Mouse (Mus musculus): ENCODE measurements at regions not wholly inside any gene's neighbourhood (a gene's known extent, or its start where the extent isn't known, plus 50 kb on each side); places are given as distances from the start of the nearest gene placed in this dataset.

DNA sequence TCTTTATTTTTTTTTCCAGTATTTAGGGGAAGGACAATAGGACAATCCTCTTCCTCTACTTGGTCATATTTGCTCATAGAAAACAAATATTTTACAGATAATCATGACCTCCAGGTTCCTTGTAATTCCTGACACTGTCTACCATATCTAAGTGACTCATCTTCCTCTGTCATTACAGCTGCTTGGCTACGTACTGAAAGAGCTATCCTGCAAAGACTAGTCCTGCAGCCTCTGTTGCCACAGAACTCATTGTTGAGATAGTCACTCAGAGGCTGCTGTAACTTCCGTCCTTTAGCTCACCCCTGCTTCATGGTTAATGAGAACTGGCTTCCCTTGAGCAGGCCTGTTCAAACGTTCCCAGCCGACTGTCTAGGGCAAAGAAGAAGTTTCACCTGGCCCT, 93.7 kb upstream of the Tsc22d2 start:
- no peak overlapping the region for H3K4me2 ChIP-seq (ENCODE audit: low read depth)
- ATAC-seq (ENCODE audit: insufficient read depth) (no peak), DNase-seq (ENCODE audit: low read depth in 3 of 3, low spot score in 3 of 3) (no peak)
- no peaks in the 10 kb centered on the region for H3K27me3 ChIP-seq (ENCODE audit: control insufficient read depth, insufficient read depth, low read length)
- H3K27ac ChIP-seq, result no peak overlapping the region
- H3K9me3 ChIP-seq (ENCODE audit: control insufficient read depth, low read length), result no peaks in the 10 kb centered on the region
- H3K4me1 ChIP-seq (replicated peaks; ENCODE audit: control insufficient read depth in 2 of 2, insufficient read depth in 2 of 2, low read length in 1 of 2), result no peaks in the 10 kb centered on the region
- no peaks in the 10 kb centered on the region for H3K36me3 ChIP-seq (replicated peaks; ENCODE audit: control insufficient read depth, insufficient read depth, low read depth)
- no peak overlapping the region for H3K4me3 ChIP-seq (ENCODE audit: insufficient read depth in 1 of 2, low read depth in 2 of 2, low read length in 2 of 2)
- no peak overlapping the region for H3K9ac ChIP-seq (replicated peaks)
- WGBS (ENCODE audit: insufficient replicate concordance), result 34% methylated on average over 4 of the region's 4 CpGs
- no peak for TF ChIP-seq CTCF (IDR thresholded peaks at IDR 0.05; ENCODE audit: low read depth)

DNA sequence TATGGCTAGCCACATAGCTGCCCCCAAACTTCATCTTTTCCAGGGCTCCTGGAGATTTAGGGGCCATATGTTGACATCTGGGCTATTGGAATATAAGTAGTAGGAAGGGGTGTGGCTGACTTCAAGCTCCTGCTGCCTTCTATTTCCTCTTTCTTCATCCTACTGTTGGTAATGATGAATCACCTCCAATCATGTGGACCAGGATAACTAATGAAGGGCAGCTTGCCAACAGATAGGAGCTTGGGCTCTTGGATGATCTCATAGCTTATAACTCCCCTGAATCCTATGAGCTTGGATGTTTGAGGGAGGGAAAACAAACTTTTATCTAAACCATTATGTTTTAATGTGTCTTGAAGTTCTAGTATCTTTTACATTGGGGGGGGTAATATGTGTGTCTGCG, 92.2 kb upstream of the Tsc22d2 start:
- H3K9ac ChIP-seq (replicated peaks), result no peak overlapping the region
- H3K27ac ChIP-seq, result no peak overlapping the region
- no peak overlapping the region for H3K4me2 ChIP-seq (ENCODE audit: low read depth)
- no peak overlapping the region for H3K4me3 ChIP-seq (ENCODE audit: insufficient read depth in 1 of 2, low read depth in 2 of 2, low read length in 2 of 2)
- ATAC-seq (ENCODE audit: insufficient read depth) (no peak), DNase-seq (ENCODE audit: low read depth in 3 of 3, low spot score in 3 of 3) (no peak)
- no peaks in the 10 kb centered on the region for H3K36me3 ChIP-seq (replicated peaks; ENCODE audit: control insufficient read depth, insufficient read depth, low read depth)
- H3K9me3 ChIP-seq (ENCODE audit: control insufficient read depth, low read length), result no peaks in the 10 kb centered on the region
- H3K27me3 ChIP-seq (ENCODE audit: control insufficient read depth, insufficient read depth, low read length), result no peaks in the 10 kb centered on the region
- no peak for TF ChIP-seq EP300 (IDR thresholded peaks at IDR 0.05; ENCODE audit: low read depth)
- TF ChIP-seq CTCF (IDR thresholded peaks at IDR 0.05; ENCODE audit: low read depth), result no peak
- no peaks in the 10 kb centered on the region for H3K4me1 ChIP-seq (replicated peaks; ENCODE audit: control insufficient read depth in 2 of 2, insufficient read depth in 2 of 2, low read length in 1 of 2)
- WGBS (ENCODE audit: insufficient replicate concordance), result 57% methylated on average over 1 of the region's 1 CpGs

DNA sequence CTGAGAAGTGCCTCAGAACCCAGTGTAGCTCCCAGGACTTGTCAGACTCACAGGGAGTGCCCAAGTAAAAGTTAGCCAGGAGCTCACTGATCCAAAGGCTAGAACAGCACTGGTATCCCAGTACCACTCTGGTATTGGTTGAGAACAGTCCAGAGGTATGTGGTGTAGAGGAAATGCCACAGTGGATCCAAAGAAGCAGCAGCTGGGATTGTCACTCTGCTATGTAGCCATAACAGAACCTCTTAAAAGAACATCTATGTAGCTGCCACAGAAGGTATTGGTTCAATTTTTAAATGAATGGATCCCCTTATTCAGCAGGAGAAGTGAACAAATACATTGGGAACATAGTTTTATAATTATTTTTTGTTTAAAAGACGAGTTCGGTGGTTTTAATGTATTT, 86.8 kb upstream of the Tsc22d2 start:
- ATAC-seq (ENCODE audit: insufficient read depth) (no peak), DNase-seq (ENCODE audit: low read depth in 3 of 3, low spot score in 3 of 3) (no peak)
- WGBS (ENCODE audit: insufficient replicate concordance), result 51% methylated on average over 2 of the region's 2 CpGs
- Histone ChIP-seq H3K4me3 (ENCODE audit: insufficient read depth in 1 of 2, low read depth in 2 of 2, low read length in 2 of 2) (no peak overlapping the region), H3K9ac (replicated peaks) (no peak overlapping the region), H3K4me2 (ENCODE audit: low read depth) (no peak overlapping the region), H3K27me3 (ENCODE audit: control insufficient read depth, insufficient read depth, low read length) (no peaks in the 10 kb centered on the region), H3K4me1 (replicated peaks; ENCODE audit: control insufficient read depth in 2 of 2, insufficient read depth in 2 of 2, low read length in 1 of 2) (no peaks in the 10 kb centered on the region), H3K27ac (no peak overlapping the region), H3K36me3 (replicated peaks; ENCODE audit: control insufficient read depth, insufficient read depth, low read depth) (no peaks in the 10 kb centered on the region), H3K9me3 (ENCODE audit: control insufficient read depth, low read length) (no peaks in the 10 kb centered on the region)
- no peak for TF ChIP-seq EP300 (IDR thresholded peaks at IDR 0.05; ENCODE audit: low read depth)
- TF ChIP-seq CTCF (IDR thresholded peaks at IDR 0.05; ENCODE audit: low read depth), result no peak

DNA sequence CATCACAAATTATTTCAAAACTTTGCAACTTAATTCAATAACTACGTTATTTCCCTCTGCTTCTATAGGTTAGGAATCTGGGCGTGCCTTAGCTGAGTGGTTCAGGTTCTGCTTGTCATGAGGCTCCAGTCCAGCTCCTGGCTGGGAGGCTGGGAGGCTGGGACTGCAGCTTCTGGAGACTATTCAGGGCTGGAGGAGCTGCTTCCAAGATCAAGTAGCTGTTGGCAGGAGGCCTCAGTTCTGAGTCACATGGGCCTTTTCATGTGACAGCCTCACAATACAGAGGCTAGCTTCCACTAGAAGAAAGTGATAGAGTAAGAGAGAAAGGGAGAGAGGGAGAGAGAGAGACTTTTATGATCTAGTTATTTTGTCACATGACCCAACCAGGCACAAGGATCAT, 84.3 kb upstream of the Tsc22d2 start:
- H3K4me3 ChIP-seq (ENCODE audit: insufficient read depth in 1 of 2, low read depth in 2 of 2, low read length in 2 of 2), result no peak overlapping the region
- H3K27me3 ChIP-seq (ENCODE audit: control insufficient read depth, insufficient read depth, low read length), result no peaks in the 10 kb centered on the region
- H3K9ac ChIP-seq (replicated peaks), result no peak overlapping the region
- no peaks in the 10 kb centered on the region for H3K4me1 ChIP-seq (replicated peaks; ENCODE audit: control insufficient read depth in 2 of 2, insufficient read depth in 2 of 2, low read length in 1 of 2)
- no peak for DNase-seq (ENCODE audit: low read depth in 3 of 3, low spot score in 3 of 3)
- H3K4me2 ChIP-seq (ENCODE audit: low read depth), result no peak overlapping the region
- no peak for ATAC-seq (ENCODE audit: insufficient read depth)
- 67% methylated on average over 2 of the region's 2 CpGs for WGBS (ENCODE audit: insufficient replicate concordance)
- H3K9me3 ChIP-seq (ENCODE audit: control insufficient read depth, low read length), result no peaks in the 10 kb centered on the region
- no peaks in the 10 kb centered on the region for H3K36me3 ChIP-seq (replicated peaks; ENCODE audit: control insufficient read depth, insufficient read depth, low read depth)
- no peak overlapping the region for H3K27ac ChIP-seq
- no peak for TF ChIP-seq EP300 (IDR thresholded peaks at IDR 0.05; ENCODE audit: low read depth)

DNA sequence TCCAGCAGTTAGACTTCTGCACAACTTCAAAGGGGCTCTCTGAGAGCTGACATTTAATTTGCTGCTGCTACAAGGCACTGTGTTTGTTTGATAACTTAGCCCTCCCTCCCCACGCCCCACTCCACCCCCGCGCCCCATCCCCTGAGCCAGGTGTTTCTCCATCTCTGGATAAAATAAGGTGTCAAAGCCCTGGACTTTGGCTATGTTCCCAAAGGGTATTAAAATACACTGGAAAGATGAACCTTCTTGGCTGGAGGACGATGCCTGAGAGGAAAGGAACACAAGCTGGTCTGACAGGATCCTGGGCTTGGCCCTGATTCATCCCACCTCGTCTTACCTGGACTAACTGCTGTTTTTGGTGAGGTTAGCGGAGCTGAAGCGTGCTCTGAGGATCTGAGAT, 80.5 kb upstream of the Tsc22d2 start:
- H3K4me3 ChIP-seq (ENCODE audit: insufficient read depth in 1 of 2, low read depth in 2 of 2, low read length in 2 of 2), result no peak overlapping the region
- TF ChIP-seq CTCF (IDR thresholded peaks at IDR 0.05; ENCODE audit: low read depth) (no peak), EP300 (IDR thresholded peaks at IDR 0.05; ENCODE audit: low read depth) (no peak)
- no peak for ATAC-seq (ENCODE audit: insufficient read depth)
- WGBS (ENCODE audit: insufficient replicate concordance), result 61% methylated on average over 7 of the region's 7 CpGs
- no peaks in the 10 kb centered on the region for H3K27me3 ChIP-seq (ENCODE audit: control insufficient read depth, insufficient read depth, low read length)
- H3K4me1 ChIP-seq (replicated peaks; ENCODE audit: control insufficient read depth in 2 of 2, insufficient read depth in 2 of 2, low read length in 1 of 2), result no peaks in the 10 kb centered on the region
- H3K9ac ChIP-seq (replicated peaks), result no peak overlapping the region
- H3K9me3 ChIP-seq (ENCODE audit: control insufficient read depth, low read length), result no peaks in the 10 kb centered on the region
- H3K4me2 ChIP-seq (ENCODE audit: low read depth), result no peak overlapping the region
- H3K36me3 ChIP-seq (replicated peaks; ENCODE audit: control insufficient read depth, insufficient read depth, low read depth), result no peaks in the 10 kb centered on the region
- no peak overlapping the region for H3K27ac ChIP-seq
- no peak for DNase-seq (ENCODE audit: low read depth in 3 of 3, low spot score in 3 of 3)

DNA sequence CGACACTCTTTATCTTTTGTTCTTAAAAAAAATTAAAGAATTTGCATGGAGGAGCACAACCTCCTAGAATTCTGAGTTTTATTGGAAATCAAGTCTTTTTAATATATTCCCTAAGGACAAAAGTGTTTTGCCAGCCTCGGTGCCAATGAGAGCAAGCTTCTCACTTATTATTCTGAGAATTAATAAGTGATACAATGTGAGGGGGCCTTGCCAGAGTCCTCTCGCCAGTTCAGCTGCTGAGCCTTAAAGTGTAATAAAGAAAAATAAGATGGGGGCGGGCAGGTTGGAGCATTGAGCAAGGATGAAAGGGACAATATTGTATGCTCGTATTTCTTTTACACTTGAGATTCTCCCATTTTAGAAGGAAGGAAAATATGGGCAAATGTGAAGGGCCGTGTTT, 79.2 kb upstream of the Tsc22d2 start:
- Histone ChIP-seq H3K9me3 (ENCODE audit: control insufficient read depth, low read length) (no peaks in the 10 kb centered on the region), H3K9ac (replicated peaks) (no peak overlapping the region), H3K27ac (no peak overlapping the region), H3K36me3 (replicated peaks; ENCODE audit: control insufficient read depth, insufficient read depth, low read depth) (no peaks in the 10 kb centered on the region), H3K27me3 (ENCODE audit: control insufficient read depth, insufficient read depth, low read length) (no peaks in the 10 kb centered on the region), H3K4me3 (ENCODE audit: insufficient read depth in 1 of 2, low read depth in 2 of 2, low read length in 2 of 2) (no peak overlapping the region), H3K4me1 (replicated peaks; ENCODE audit: control insufficient read depth in 2 of 2, insufficient read depth in 2 of 2, low read length in 1 of 2) (no peaks in the 10 kb centered on the region), H3K4me2 (ENCODE audit: low read depth) (no peak overlapping the region)
- ATAC-seq (ENCODE audit: insufficient read depth) (no peak), DNase-seq (ENCODE audit: low read depth in 3 of 3, low spot score in 3 of 3) (no peak)
- 61% methylated on average over 6 of the region's 6 CpGs for WGBS (ENCODE audit: insufficient replicate concordance)
- no peak for TF ChIP-seq EP300 (IDR thresholded peaks at IDR 0.05; ENCODE audit: low read depth)
- TF ChIP-seq CTCF (IDR thresholded peaks at IDR 0.05; ENCODE audit: low read depth), result no peak

All from liver, embryonic 14.5 days (tissue).